Mouse (Mus musculus) cerebellum, postnatal 36 days (tissue): ENCODE measurements at regions not wholly inside any gene's neighbourhood (a gene's known extent, or its start where the extent isn't known, plus 50 kb on each side); places are given as distances from the start of the nearest gene placed in this dataset.
A peak's percentile ranks its signal among the peaks of the same experiment; 100 is the strongest.

Source experiments
- DNase-seq, 2 experiments: peaks; one replicate each; pipeline ENCODE4 v3.0.0; 2021 to 2022; ENCODE audit warnings: mixed read lengths in 2 of 2

DNA sequence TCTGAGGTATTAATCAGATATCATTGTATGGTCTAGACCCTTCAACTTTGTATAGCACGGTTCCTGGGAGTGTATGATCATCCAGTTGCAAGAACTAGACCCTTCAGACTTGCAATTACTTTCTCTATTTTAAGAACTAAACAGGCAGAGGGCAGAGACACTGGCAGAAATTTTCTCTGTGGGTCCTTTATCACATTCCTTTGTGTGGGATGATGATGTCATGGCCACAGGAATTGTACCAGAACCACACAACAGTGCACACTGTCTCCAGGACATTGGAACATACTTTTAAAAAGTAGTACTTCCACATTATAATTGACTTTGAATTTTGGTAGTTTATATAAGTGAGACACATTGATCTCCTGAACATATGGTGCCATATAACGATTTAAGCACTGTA is 674.2 kb downstream of the Rfpl4b start:
- no peak for DNase-seq

DNA sequence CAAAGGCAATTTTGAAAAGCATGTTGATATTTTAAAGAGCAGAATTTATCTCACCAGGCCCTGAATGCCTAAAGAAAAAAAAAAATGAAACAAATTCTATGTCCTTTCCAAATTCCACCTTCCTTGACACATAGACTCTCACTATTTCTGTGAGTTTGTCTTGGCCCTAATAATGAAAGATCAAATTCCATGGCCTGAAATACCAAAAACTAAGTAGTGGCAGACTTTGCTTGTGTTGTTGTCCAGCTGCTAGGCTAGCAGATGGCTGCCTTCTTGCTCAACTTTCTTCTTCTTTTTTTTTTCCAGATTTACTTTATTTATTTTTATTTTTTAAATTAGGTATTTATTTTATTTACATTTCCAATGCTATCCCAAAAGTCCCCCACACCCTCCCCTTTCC is 682.4 kb downstream of the Rfpl4b start:
- no peak for DNase-seq

DNA sequence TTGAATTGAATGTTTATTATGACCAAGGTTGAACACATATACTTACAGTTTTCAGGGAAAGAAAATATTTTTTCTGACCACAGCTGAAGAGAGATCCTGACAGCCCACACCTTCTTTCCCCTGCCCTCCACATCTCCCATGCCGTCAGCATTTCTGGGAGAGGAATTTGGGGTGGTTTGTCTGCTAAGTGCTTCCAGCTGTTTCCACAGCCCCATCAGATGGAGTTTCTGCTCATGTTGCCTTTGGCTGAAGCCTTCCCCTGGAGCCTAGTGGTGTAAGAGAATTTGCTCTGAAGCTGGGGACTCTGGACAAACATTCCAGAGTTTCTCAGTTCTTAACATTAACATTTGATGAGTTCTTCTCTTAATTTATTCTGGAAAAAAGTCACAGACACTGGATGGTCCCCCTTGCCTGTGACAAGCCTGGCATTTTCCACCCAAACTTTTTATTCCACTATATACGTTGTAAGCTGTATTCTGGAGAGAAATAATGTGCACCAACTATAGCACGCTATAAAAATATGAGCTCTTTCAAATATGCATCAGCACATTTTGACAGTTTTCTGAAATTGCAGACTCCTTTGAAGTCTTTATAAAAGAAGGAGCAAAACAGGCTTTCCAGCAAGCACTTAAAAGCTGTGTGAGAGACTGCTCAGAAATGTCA is 699.5 kb downstream of the Rfpl4b start:
- no peak for DNase-seq

- DNase-seq = no peak
Observed at GRCm38 (mm10) chr10:38118601-38119000, 703.0 kb downstream of the Rfpl4b start.

GRCm38 (mm10) chr10:38116516-38116915 is 705.1 kb downstream of the Rfpl4b start:
- DNase-seq = no peak

DNA sequence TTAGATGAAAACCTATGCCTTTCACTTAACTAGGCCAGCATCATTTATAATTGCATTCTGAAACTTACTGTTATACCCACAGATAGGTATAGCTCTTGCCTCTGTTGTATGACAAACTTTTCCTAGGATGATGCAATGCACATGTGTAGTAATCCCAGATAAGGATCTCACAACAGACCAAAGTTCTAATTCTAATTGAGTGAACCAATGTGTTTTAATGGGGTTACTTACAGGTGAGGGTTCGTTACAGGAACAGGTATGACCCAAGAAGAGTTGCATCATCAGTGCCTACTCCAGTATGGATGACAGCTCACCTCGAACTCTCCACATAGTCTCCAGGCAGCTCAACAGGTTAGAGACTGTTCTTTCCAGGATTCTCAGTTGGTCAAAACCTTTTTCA is 707.4 kb downstream of the Rfpl4b start:
- no peak for DNase-seq

DNA sequence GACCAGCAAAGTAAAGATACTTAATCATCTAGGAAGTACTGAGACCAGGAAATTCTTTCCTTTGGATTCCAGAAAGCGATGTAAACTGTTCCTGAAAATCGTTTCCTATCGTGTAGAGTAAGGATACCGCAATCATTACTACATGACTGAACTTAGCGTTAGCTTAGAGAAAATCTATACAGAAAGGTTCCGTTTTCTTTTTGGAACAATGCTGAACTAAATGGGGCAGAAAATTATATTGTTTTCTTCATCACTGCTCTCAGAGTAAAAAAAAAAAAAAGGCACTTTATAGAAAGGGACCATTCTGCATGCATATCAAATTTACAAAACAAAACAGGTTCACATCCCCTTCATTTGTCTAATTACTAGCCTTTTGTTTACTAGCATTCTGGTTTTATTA is 713.0 kb downstream of the Rfpl4b start:
- DNase-seq = no peak

DNA sequence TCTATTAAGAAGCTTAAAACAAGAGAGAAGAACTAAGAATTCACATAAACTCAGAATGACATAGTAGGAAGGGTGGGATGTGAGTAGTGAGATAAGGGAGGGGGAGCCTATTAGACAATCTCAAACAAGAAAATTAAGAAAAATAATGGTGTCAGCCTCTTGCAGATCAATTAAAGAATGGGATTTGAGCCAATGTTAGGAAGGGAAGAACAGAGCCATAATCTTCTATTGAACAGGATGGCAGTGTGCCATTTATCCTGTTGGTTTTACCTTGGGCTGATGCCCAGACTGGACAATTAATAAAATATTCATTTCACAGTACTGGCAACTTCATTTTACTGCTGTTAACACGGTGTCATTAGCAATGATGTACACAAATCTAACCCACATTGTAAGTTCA is 718.0 kb downstream of the Rfpl4b start:
- DNase-seq = peak in 1 of 2 experiments; percentile 4

GRCm38 (mm10) chr10:38078521-38078920 is 743.1 kb downstream of the Rfpl4b start:
- no peak for DNase-seq

- DNase-seq = no peak
Observed at GRCm38 (mm10) chr10:38072394-38072793, 749.2 kb downstream of the Rfpl4b start.

- DNase-seq = no peak
Observed at GRCm38 (mm10) chr10:38059050-38059449, 762.5 kb downstream of the Rfpl4b start.

DNA sequence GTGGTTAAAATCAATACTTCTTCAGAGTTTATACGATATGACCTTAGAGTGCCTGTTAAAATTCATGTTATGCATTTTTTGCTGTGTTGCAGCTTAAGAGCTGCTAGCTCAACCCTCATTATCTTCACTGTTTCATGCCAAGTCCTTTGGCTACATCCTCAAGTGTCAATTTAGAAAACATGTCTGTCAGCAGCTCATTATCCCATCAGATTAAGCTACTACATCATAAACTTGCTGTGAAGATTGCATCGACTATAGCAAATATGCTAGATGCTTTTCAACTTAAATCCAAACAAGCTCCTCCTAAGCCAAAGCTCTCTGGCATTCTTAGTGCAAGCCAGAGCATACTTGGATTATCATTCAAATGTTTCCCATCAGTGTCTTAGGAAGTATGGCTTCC is 811.1 kb downstream of the Rfpl4b start:
- DNase-seq = no peak

GRCm38 (mm10) chr10:37995691-37996445 is 825.7 kb downstream of the Rfpl4b start:
- peak; percentile 49 to 59 for DNase-seq

GRCm38 (mm10) chr10:37988297-37989263 is 833.0 kb downstream of the Rfpl4b start:
- no peak for DNase-seq

DNA sequence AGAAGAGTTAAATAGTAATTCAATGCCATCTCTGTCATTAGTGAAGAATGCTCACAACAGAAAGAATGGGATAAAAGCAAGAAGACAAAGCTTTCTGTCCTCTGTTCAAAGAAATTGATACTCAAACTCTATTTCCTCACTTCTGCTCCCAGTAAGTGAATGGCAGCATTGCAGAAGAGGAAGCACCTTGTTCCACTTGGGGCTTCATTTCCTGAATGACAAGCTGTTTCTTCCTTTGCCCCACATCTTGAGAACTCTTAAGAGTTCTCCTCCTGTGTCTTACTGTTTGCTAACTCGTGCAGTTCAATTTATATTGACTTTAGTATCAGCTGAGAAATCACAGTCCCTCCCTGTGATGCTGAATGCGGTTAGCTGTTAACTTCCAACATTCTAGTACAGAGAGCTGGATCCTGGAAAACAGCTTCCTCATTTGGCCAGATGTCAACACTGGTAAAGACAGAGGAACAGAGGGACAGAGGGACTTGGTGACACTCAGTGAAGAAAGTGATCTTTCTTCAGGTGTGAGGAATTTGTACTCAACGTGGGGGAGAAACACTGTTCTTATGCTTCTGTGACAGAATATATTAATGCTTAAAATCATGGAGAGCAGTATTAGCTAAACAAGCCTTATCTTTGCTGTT is 840.3 kb upstream of the Marcks start:
- DNase-seq = no peak

GRCm38 (mm10) chr10:37960051-37960450 is 821.3 kb upstream of the Marcks start:
- DNase-seq = no peak

DNA sequence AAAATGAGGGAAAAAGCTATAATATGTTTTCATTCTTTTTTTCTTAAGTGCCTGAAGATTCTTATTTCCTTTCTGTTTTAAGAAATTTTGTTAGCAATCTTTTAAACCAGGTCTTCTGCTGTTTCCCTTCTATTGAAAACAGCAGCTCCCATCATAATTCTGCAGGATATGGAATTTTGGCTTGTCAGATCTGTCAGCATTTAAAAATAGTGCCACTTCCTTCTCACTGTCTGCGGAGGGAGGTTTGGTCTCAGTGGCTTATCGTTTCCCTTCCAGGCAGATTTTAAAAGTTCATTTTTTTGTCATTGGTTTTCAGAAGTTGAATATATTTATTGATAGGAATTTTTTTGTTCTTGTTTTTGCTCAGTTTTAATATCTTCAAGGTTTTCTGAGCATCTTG is 776.1 kb upstream of the Marcks start:
- no peak for DNase-seq

DNA sequence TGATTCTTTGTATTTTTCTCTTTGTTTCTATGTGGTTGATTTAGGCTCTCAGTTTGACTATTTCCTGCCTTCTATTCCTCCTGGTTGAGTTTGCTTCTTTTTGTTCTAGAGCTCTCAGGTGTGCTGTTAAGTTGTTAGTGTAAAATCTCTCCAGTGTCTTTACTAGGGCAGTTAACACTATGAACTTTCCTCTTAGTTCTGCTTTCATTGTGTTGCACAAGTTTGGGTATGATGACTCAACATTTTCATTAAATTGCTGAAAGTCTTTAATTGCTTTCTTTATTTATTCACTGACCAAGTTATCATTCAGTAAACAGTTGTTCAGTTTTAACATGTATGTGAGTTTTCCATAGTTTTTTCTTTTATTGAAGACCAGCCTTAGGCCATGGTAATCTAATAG is 772.9 kb upstream of the Marcks start:
- DNase-seq = no peak

DNA sequence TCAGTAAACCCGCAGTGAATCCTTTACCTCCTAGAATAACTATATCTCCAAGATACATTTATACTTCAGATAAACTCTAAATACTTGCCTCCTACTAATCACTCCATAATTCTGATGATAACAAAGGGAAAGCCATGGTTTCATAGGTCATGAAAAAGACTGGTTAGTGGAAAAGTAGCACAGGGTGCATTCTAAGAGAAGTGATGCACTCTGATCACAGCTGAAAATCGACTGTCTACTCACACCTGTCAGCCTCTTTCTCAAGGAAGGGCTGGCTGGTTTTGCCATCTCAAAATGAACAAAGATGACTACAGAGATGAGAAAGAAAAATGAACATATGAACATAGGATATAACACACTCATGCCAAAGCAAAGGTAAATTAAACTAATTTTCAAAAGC is 769.6 kb upstream of the Marcks start:
- peak in 1 of 2 experiments; percentile 14 for DNase-seq

- DNase-seq = peak; percentile 62 to 69
Observed at GRCm38 (mm10) chr10:37907731-37908130, 769.0 kb upstream of the Marcks start.

DNA sequence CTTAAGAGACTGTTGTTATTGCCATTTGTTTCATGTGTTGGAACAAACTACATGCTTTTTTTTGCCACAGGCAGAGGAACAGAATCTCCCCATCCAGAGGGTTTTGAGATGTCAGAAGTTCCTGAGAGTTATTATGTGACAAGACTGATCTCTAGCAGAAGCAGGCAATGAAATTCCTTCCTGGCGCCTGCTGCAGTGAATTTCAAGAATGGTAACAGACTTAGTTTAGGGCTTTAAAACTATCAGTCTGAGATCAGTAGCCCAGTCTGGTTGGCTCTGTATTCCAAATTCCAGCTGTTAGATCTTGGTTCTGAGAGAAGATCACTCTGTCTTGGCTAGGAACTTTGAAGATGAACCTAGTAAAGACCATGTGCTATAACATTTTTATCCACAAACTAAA is 749.2 kb upstream of the Marcks start:
- no peak for DNase-seq

- DNase-seq = peak in 1 of 2 experiments; percentile 7
Observed at GRCm38 (mm10) chr10:37880841-37881240, 742.1 kb upstream of the Marcks start.

- no peak for DNase-seq
Observed at GRCm38 (mm10) chr10:37873925-37874324, 735.2 kb upstream of the Marcks start.
